Mouse (Mus musculus) megakaryocyte, embryonic 14.5 days (primary cell): ENCODE measurements around the gene Rag1.

Source experiments
- FLI1 ChIP-seq: IDR thresholded peaks from 2 replicates; pipeline ENCODE4 v1.6.1; 2012; ENCODE audit warnings: low read length, inconsistent platforms, mixed read lengths
- GATA1 ChIP-seq: IDR thresholded peaks from 3 replicates; pipeline ENCODE4 v1.6.1; 2012; ENCODE audit warnings: mixed read lengths, low read length, inconsistent platforms, borderline replicate concordance

DNA sequence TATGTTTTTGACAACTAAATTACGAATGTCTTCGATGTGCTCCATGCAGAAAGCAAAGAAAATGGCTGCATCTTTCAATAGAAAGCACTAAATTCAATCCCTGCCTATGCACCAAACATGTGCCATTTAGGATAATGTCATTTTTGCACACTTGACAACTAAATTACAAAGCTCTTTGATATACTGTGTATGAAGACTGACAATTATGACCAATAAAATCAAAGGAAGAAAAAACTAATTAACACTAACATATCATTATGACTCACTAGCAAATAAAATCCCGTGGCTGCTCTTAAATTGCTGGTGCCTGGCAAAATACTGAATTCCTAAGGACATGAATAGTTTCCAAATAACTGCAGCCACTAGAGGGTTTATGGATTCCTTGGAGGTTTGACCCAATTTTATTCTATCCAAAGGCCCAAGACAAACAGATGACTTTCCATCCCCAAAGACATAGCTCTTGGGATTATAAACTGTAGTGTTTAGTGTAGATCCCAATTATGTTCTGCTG lies 9.4 kb downstream of the Rag1 start:
- TF ChIP-seq GATA1: no peak
- no peak for TF ChIP-seq FLI1
